Mouse (Mus musculus) ovary, adult 2 months (tissue): ENCODE results near the gene Atcay. TPM values are rescaled to one million over a fixed set of nuclear protein-coding genes. Genes with fewer than 3 reads are reported as not detected.

ENCODE experiments used
- polyA plus RNA-seq: library from polyadenylated mRNA; depleted of rRNA; stranded (reverse); fragments of >200 nt; gene quantifications from 2 replicates; pipeline ENCODE4 v1.2.3, GENCODE M21; 2012; rRNA removed

The Atcay gene
- not detected in 2 replicates for polyA plus RNA-seq

DNA sequence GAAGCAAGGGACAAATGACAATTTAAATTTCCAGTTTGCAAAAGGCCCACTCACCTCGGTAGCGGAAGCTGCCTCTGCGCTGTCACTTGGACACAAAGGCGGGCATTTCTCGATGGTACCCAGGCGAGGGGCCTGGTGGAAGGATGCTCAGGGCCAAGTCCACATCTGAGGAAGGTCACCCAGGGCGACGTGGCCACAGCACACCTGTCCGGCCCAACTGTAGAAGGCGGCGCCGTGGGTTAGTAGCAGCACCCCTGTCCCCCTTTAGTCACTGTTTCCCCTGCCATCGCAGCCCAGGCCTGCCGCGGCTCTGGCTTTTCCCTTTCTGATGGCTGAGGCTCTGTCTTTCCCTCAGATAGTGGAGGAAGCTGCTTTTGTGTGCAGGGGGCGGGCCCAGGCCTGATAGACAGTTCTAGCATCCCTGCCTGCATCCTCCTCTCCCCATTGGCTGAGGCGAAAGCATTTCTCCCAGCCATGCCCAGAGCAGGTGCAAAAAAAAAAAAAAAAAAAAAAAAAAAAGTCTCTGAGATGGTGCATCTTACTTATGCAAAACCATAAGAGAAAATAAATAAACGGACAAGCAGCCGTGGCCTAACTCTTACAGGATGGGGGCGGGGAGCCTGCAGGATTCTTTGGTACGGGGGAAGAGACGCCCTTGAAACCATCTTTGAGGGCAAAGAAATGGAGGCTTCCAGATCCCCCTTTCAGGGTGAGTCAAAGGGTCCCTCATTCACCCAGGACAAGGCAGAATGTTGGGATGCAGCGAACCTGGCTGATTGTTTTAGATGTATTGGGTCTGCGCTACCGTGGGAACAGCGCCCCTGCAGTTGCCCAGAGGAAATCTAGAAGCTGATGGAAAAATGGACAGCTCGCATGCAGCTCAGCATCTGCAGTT is at the start of gene Atcay:
Gene Atcay, minus strand, starts transcription at position 396 of the 895 bp plus-strand sequence.

DNA sequence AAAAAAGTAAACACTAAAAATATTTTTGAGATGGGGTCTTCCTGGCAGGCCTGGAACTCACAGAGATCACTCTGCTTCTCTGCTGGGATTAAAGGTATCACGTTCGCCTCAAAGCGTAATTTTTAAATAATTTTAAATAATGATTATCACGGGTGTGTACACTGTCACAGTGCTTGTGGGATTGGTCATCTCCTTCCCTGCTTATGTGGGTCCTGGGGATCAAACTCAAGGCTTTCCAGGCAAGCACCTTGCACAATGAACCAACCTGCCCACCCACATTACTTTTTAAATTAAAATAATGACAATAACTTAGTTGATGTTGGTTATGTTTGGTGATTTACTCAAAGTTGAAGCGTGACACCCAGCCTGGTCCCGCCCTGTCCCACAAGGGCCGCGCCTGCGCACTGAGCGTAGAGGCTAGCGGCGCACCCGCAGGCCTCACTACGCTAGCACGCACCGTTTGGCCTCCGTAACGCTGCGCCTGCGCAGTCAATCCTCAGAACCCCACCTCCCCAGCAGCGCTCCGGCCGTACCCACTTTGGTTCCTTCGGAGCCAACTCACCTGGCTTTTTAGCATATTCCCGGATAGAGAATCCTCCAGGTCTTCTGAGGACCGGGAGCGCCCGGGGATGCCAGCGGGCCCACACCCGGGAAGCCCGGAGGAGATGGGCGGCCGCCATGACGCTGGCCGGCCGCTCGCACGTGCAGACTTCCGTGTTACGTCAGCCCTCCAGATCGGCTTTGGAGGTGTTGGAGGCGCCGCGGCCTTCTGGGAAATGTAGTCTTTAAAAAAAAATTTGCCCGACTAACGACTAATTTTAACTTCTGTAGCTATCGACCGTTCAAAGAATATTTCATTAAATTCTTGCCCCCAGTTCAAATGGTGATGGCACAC is 35.8 kb upstream of the Atcay start, which contains the start of the genes Mrpl54 and Apba3:
Gene Mrpl54, minus strand, starts transcription at position 724 of the 895 bp plus-strand sequence.
Gene Apba3, plus strand, starts transcription at position 750 of the 895 bp plus-strand sequence.

DNA sequence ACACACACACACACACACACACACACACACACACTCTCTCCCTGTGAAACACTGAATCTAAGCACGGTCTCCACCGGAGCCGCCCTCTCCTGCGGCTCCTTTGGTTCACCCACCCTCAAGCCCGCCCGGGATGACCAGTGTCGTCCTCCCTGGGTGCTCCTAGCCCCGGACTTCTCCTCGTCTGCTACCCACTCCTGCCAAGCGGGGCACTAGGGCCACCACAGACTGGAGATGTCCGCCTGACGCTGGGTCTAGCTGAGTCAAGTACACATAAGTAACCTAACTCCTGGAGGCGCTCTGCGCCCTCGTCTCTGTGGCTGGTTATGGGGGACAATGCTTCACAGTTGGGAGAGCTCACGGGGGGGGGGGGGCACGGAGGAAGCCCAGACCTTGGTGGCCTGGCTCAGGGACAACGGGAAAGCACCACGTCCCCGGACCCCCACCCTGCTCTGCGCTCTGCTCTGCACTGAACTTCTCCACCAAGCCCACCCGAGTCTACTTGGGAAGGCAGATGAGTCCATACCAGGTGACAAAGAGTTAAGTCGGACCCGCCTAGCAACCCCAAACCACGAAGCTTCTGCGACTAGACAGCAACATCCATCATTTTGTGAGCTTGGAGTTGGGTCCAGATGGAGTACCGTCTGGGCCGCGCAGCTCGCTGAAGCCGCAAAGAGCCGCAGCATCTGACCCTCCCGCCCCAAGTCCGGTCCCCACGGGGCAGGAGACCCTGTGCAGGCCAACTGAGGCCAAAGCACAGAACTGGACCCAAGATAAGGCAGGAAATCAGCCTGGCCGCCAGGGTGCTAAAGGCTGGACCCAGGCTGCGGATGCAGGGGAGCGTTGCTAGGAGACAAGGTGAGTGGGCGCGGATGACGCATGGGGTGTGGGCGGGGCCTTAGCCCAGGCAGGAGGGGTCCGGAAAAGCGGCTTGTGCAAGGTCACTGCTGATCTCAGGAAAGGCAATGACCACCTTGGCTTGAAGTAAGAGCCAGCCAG is 22.1 kb upstream of the Atcay start, which contains the start of gene Matk:
Gene Matk, plus strand, starts transcription at position 512 of the 996 bp plus-strand sequence.

DNA sequence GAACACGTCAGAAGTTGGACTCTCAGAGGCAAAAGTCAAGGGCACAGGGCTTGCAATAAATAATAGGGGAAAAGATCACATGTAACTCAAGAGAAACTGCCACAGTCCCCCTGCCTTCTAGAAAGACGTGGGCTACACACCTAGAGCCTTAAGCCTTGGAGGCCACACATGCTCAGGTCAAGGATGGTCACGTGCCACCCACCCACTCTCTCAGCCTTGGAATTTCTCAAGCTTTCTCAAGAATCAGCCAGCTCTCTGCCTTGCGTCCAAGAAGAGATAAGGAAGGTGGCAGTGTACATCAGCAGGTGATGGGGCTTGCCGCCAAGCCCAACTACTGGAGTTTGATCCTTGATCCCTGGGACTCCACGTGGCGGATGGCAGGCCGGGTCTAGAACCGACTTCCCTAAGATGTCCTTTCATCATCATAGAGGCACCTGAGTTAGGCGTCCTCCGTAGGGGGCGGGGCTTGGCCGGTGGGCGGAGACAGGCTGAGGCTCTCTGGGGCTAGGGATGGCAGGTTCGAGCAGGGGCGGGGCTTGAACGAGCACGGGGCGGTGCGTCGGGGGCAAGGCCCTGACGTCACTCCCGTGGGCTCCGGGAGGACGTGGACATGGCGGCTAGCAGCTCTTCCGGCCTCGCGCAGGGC is 2.1 kb upstream of the Atcay start, which contains the start of gene Zfr2:
Gene Zfr2, plus strand, starts transcription at position 576 of the 646 bp plus-strand sequence.

DNA sequence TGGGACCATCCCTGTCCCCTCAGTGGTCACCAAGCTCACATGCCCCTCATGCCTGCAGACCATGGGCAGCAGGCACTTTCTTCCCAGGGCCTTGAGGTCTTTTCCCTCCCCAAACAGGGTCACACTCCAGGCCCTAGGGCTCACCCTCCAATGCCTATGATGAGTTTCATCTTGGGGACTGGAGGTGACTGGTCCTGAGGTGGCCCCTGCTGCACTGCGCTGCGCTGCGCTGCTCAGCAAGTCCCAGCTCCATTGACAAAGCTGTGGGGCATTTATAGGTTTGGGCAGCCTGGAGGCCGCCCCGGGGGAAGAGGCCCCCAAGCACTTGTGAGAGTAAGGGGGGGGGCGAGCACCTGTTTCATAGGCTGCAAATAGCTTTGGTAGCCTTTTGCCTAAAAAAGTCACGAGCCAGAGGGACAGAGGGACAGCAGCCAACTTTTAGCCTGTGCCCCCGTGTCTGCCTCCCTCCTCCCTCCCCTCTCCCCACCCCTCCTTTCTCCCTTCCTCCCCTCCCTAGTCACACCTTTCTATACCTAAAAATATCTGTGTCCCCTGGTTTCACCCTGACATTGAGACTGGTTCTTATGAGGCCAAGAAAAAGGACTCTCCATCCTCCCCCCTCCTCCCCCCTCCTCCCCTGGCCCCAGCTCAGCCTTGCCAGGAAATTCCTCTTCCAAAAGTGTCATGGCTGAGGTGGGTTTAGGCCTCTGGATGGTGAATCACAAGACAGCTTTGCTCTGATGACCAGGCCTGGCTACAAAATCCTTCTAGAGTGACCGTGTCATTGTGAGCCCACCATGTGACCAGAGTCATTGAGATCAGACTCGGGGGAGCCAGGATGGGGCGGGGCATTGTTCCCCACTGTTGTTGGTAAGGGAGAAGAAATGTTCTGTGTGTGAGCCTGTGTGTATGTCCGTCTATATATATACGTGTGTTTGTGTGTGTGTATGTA is 28.6 kb downstream of the Atcay start, which contains the start of gene Nmrk2:
Gene Nmrk2, minus strand, starts transcription at position 245 of the 952 bp plus-strand sequence.

DNA sequence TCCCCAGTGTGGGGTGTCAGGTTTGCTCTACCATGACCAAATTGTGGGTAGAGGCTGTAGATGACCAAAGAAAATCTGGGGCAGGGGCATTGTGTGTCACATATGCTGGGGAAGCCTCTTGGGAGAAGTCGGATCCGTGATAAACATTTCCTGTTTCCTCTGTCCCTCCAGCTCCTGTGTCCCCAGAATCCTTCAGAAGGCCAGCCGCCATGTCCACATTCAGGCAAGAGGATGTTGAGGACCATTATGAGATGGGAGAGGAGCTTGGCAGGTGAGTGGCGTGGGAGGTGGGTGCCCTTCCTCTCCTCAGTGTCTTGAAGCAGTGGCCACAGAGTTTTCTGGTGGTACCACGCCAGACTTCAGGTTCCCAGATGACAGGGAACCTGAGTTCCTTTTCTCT is 46.8 kb downstream of the Atcay start, which contains the start of gene 4930442H23Rik:
Gene 4930442H23Rik, minus strand, starts transcription at position 45 of the 400 bp plus-strand sequence.

DNA sequence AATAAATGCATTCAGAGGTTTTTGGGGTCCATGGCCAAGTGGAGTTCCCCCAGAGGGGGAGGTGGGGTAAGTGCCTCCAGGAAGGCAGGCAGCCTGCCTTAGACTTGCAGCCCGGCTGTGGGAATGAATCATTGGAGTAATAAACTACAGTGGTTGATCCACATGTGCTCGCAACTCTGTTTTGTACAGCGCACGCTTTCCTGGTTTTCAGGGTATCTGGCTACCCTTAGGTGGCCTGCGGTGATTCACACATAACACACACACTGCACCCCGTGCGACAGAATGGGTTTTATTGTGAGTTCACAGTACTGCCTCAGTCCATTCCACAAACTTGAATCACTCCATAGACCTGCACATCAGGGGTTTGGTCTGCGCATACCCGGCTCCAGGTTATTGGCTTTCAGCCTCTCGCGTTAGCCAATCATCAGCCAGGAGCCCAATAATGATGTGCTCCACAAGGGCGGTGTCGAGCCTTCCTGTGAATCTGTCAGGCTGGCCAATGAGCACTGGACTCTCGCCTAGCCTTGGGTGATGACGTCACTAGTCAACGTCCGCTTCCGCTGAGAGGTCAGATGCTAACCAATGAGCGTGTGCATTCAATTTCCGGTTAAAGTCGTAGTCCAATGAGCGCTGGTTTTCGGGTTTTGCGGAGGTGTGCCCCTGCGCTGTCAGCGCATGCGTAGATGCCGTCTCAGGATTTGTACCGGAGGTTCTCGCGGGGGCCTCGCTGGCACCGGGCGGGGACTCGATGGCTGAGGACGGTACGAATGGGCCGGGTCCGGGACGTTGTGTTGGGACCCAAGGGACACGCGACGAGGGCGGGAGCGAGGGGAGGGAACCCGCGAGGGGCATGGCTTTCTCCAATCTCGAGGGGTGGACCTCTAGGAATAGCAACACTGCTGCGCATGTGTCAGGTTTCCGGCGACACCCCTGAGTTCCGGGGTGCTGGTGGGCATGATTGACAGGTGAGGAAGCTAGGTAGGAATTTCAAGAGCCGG is 48.0 kb downstream of the Atcay start, which contains the start of gene Dapk3:
Gene Dapk3, plus strand, starts transcription at position 670 of the 998 bp plus-strand sequence.

DNA sequence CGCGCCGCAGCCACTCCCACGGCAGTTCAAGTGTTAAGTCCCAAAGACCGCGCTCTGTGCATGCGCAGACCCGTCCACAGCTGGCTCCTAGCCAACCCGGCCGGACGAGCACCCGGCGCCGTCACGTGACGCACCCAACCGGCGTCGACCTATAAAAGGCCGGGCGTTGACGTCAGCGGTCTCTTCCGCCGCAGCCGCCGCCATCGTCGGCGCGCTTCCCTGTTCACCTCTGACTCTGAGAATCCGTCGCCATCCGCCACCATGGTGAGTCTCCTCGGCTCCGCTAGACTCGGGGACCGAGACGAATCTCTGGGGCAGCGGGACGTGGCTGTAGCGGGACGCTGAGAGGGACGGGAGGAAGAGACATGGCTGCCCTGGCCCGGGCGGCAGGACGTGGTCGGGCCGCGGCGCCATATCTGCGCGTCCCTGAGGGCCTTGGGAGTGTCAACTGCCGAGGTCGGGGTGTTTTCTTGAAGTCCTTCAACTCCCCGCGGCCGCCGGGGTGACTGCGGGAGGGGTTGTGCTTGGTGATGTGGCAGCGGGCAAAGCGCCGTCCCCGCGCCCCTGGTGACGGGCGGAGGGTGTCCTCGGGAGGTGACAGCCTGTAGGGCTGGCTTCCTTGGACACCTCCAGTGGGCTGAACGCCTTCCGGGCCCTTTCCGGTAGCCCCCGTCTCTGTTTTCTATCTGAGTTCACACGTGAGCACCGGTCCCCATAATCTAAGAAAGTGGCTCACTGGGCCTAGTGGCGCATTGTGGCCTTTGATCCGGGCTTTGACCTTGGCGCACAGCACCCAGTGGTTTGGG is 54.0 kb downstream of the Atcay start, which contains the start of gene Eef2:
Gene Eef2, plus strand, starts transcription at position 166 of the 806 bp plus-strand sequence.

DNA sequence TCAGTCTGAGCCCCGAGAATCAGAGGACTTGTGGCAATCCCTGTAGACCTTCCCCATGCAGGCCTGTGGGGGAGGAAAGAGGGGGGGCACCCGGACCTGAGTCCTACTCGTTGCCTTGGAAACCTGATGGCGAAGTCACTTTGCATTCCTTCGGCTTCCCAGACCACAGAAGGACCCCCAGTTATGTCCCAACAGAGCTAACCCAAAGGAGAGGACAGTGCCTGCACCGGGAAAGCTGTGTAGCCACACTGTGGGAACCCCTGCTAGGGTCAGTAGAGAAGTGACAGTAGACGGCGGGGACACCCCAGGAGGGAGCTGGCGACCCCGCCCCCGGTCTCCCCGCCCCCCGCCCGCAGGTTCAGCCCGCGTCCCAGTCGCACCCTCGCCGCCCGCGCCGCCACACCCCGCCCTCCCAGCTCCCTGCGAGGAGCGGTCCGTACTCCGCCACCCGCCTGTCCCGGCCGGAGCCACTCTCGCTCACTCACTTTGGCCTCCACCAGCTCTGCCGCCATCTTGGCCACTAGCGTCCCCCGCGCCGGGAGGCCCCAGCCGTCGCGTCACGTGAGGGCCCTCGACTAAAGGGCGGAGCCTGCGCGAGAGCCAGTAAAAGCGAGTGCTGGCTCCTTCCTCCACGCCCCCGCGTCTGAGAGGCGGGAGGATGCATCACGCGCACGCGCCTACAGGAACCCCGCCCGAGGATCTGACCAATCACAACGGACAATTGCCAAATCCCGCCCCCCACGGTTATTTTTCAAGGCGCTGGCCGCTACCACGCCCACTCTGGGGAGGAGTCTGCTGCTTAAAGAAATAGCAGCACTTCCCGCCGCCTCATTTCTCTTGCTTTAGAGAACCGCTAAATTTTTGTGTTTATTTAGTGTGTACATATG is 63.2 kb downstream of the Atcay start, which contains the start of gene Pias4:
Gene Pias4, minus strand, starts transcription at position 724 of the 887 bp plus-strand sequence.

Other genes starting within 250 kb of the Atcay start
- 5.9 and 6.7 TPM in 2 replicates for gene Gng7, start 215.9 kb downstream of the Atcay start, polyA plus RNA-seq
- 0.20 and 0.25 TPM in 2 replicates for gene Diras1, start 205.2 kb downstream of the Atcay start, polyA plus RNA-seq
- 54.7 and 57.3 TPM in 2 replicates for gene Slc39a3, start 193.4 kb downstream of the Atcay start, polyA plus RNA-seq
- gene Sgta, start 170.7 kb downstream of the Atcay start, polyA plus RNA-seq: 318 and 335 TPM in 2 replicates
- 133 and 135 TPM in 2 replicates for gene Thop1, start 160.8 kb downstream of the Atcay start, polyA plus RNA-seq
- 4.3 and 7.6 TPM in 2 replicates for gene Creb3l3, start 132.0 kb downstream of the Atcay start, polyA plus RNA-seq
- 253 and 327 TPM in 2 replicates for gene Map2k2, start 124.9 kb downstream of the Atcay start, polyA plus RNA-seq
- 89.6 and 105 TPM in 2 replicates for gene Zbtb7a, start 95.6 kb downstream of the Atcay start, polyA plus RNA-seq
- 48.8 and 60.5 TPM in 2 replicates for gene Pias4, start 62.9 kb downstream of the Atcay start, polyA plus RNA-seq
- gene Eef2, start 54.2 kb downstream of the Atcay start, polyA plus RNA-seq: 2,943 and 3,409 TPM in 2 replicates
- gene Dapk3, start 47.8 kb downstream of the Atcay start, polyA plus RNA-seq: 168 and 226 TPM in 2 replicates
- gene 4930442H23Rik, start 47.0 kb downstream of the Atcay start, polyA plus RNA-seq: not detected in 2 replicates
- not detected in 2 replicates for gene Nmrk2, start 28.8 kb downstream of the Atcay start, polyA plus RNA-seq
- 48.7 and 50.1 TPM in 2 replicates for gene Zfr2, start 2.3 kb upstream of the Atcay start, polyA plus RNA-seq
- gene Matk, start 22.1 kb upstream of the Atcay start, polyA plus RNA-seq: 3.3 and 4.2 TPM in 2 replicates
- gene Mrpl54, start 36.1 kb upstream of the Atcay start, polyA plus RNA-seq: 134 and 190 TPM in 2 replicates
- 170 and 185 TPM in 2 replicates for gene Apba3, start 36.1 kb upstream of the Atcay start, polyA plus RNA-seq
- gene Tjp3, start 60.7 kb upstream of the Atcay start, polyA plus RNA-seq: 18.6 and 20.4 TPM in 2 replicates
- 90.4 and 97.0 TPM in 2 replicates for gene Pip5k1c, start 62.1 kb upstream of the Atcay start, polyA plus RNA-seq
- gene Cactin, start 90.3 kb upstream of the Atcay start, polyA plus RNA-seq: 45.0 and 53.4 TPM in 2 replicates
- 34.6 and 38.7 TPM in 2 replicates for gene Tbxa2r, start 97.9 kb upstream of the Atcay start, polyA plus RNA-seq
- gene Gipc3, start 112.4 kb upstream of the Atcay start, polyA plus RNA-seq: 1.8 and 2.4 TPM in 2 replicates
- gene Hmg20b, start 119.6 kb upstream of the Atcay start, polyA plus RNA-seq: 168 and 202 TPM in 2 replicates
- 43.4 and 67.4 TPM in 2 replicates for gene Mfsd12, start 126.7 kb upstream of the Atcay start, polyA plus RNA-seq
- 13.7 and 14.3 TPM in 2 replicates for gene 4930404N11Rik, start 135.0 kb upstream of the Atcay start, polyA plus RNA-seq
- gene Fzr1, start 147.7 kb upstream of the Atcay start, polyA plus RNA-seq: 189 and 205 TPM in 2 replicates
- gene Dohh, start 153.6 kb upstream of the Atcay start, polyA plus RNA-seq: 178 and 192 TPM in 2 replicates
- gene Gm48551, start 153.6 kb upstream of the Atcay start, polyA plus RNA-seq: 10.9 and 15.0 TPM in 2 replicates
- gene Gm48552, start 158.2 kb upstream of the Atcay start, polyA plus RNA-seq: 9.3 and 10.3 TPM in 2 replicates
- gene Smim24, start 162.2 kb upstream of the Atcay start, polyA plus RNA-seq: 16.3 and 19.5 TPM in 2 replicates
- gene Nfic, start 224.8 kb upstream of the Atcay start, polyA plus RNA-seq: 63.2 and 87.3 TPM in 2 replicates